Mouse (Mus musculus) CD4-positive, CD25-positive, alpha-beta regulatory T cell, adult 2 months (primary cell): ENCODE results near the gene Dhps.
"Not testable (repeated sequence)": the region's sequence is repeated elsewhere in the genome, so short reads cannot be mapped to it uniquely, and the experiment has no call there.

Source experiments
- DNase-seq: peaks from one replicate; pipeline ENCODE4 v3.0.0-alpha.2; 2012; ENCODE audit warnings: low read depth, low spot score

Gene Dhps

GRCm38 (mm10) chr8:85095566-85095965 is 24.0 kb downstream of the Dhps start:
- DNase-seq: no peak

- no peak for DNase-seq
Observed at GRCm38 (mm10) chr8:85096196-85096595, 24.6 kb downstream of the Dhps start.

- DNase-seq: no peak
Observed at GRCm38 (mm10) chr8:85096850-85097249, 25.3 kb downstream of the Dhps start.

GRCm38 (mm10) chr8:85100076-85100665 is 28.6 kb downstream of the Dhps start:
- no peak for DNase-seq

- DNase-seq: no peak
Observed at GRCm38 (mm10) chr8:85113241-85113640, 41.7 kb downstream of the Dhps start.

- no peak for DNase-seq
Observed at GRCm38 (mm10) chr8:85115501-85115900, 43.9 kb downstream of the Dhps start.

- no peak for DNase-seq
Observed at GRCm38 (mm10) chr8:85116984-85117383, 45.4 kb downstream of the Dhps start.

- DNase-seq: peak; percentile 57
Observed at GRCm38 (mm10) chr8:85119052-85119981, 47.8 kb downstream of the Dhps start.

GRCm38 (mm10) chr8:85120251-85120650 is 48.7 kb downstream of the Dhps start:
- DNase-seq: not testable (repeated sequence)

GRCm38 (mm10) chr8:85122995-85123394 is 51.4 kb downstream of the Dhps start, which contains the start of gene Zfp791:
Gene Zfp791 (minus strand): TSS chr8:85123095.
- DNase-seq: no peak

GRCm38 (mm10) chr8:85123691-85124090 is 52.1 kb downstream of the Dhps start:
- DNase-seq: no peak
